In the genomic region with DNA sequence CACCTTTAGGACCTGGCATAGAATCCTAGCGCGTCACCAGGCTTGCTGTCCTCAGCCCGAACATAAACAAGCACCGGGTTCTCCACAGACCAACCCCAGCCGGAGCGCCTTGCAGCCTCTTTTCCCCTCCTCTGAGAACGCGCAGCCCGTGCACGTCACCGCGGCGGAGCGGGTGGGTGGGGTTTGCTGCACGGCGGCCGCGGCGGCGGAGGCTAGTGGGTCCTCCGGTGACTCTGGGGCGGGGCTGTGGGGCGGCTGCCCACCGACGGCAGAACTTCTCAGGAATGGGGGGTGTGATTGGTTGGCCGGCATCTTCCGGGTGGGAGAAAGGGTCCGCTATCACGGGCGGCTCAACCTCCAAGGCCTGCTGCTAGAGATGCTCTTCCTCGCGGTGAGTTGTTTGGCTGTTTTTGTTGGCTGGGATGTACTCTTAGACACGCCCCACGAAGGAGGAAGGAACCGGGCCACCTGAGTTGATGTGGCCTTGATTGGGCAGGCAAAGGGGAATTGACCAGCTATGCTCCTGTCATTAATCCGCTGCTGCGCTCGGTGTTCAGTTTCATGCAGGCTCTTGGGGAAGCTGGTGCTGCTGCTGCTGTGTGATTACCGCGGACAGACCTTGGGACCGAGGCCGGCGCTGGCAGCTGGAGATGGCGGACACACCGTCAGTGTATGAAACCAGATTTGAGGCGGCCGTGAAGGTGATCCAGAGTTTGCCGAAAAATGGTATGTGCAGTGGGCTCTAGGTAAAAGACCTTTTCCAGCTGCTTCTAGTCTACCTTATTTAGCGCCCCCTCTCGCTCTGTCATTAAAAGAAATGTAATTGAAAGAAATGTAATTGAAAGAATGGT, we compare ENCODE assay signal across 7 mouse cellular contexts. TPM values are rescaled to one million over a fixed set of nuclear protein-coding genes. Genes with fewer than 3 reads are reported as not detected.
A peak's percentile ranks its signal among the peaks of the same experiment; 100 is the strongest.
DNase-seq lines count a peak whose midpoint lies in the region; ATAC-seq and TF ChIP-seq lines count a peak whose summit lies in the region.

No protein-coding gene starts in this region.

- peak; percentile 94 for DNase-seq in adrenal gland, adult 8-10 months
- DNase-seq in embryo, embryonic 9.5 days (ENCODE audit: extremely low spot score) = peak; percentile 95
- peak; percentile 61 for DNase-seq in gonadal fat pad, adult 2 months (ENCODE audit: low read depth)
- peak; percentile 96 for DNase-seq in left cerebral cortex, postnatal 4 days

- intact Hi-C loops in left cerebral cortex, postnatal 4 days (cut with DNase I) = no loop called here

- peak overlapping the region; percentile 62 for H3K4me3 ChIP-seq in intestine, postnatal 0 days (ENCODE audit: low read depth, low read length)
- peak overlapping the region; percentile 64 for H3K4me3 ChIP-seq in midbrain, embryonic 12.5 days
- H3K4me3 ChIP-seq in small intestine, adult 2 months (ENCODE audit: low read depth, low read length) = peak overlapping the region; percentile 78

- WGBS in intestine, postnatal 0 days = under 1% methylated on average over 50 of the region's 50 CpGs
- WGBS in midbrain, embryonic 12.5 days = under 1% methylated on average over 50 of the region's 50 CpGs
- 1% methylated on average over 50 of the region's 50 CpGs for WGBS in small intestine, adult 2 months

- peak; percentile 55 for TF ChIP-seq CTCF in intestine, postnatal 0 days (IDR thresholded peaks at IDR 0.05; ENCODE audit: low read depth)
- peak; percentile 38; the same call in 1 of the 2 replicates for TF ChIP-seq CTCF in small intestine, adult 2 months (IDR thresholded peaks at IDR 0.05; ENCODE audit: extremely low read depth, insufficient read length, insufficient replicate concordance, low read depth, low read length)

- ATAC-seq in intestine, postnatal 0 days = peak; percentile 88
- ATAC-seq in midbrain, embryonic 12.5 days (ENCODE audit: low FRiP score, low read depth) = peak; percentile 91

- peak; percentile 92 for TF ChIP-seq POLR2A in small intestine, adult 2 months (IDR thresholded peaks at IDR 0.05; ENCODE audit: low read depth, low read length)

- no peaks in the 10 kb centered on the region for H3K9me3 ChIP-seq in intestine, postnatal 0 days (ENCODE audit: control insufficient read depth)
- no peaks in the 10 kb centered on the region for H3K9me3 ChIP-seq in midbrain, embryonic 12.5 days

- H3K4me1 ChIP-seq in intestine, postnatal 0 days (replicated peaks; ENCODE audit: control insufficient read depth, insufficient read depth, low read length) = no peaks in the 10 kb centered on the region
- peaks cover 6% of the 10 kb centered on the region; the same call in 1 of the 2 replicates for H3K4me1 ChIP-seq in midbrain, embryonic 12.5 days
- H3K4me1 ChIP-seq in small intestine, adult 2 months (ENCODE audit: control insufficient read depth, insufficient read depth, insufficient read length, low read length) = no peaks in the 10 kb centered on the region

- peaks cover 6% of the 10 kb centered on the region; the same call in 1 of the 2 replicates for H3K36me3 ChIP-seq in intestine, postnatal 0 days (ENCODE audit: control insufficient read depth, insufficient read depth)
- no peaks in the 10 kb centered on the region for H3K36me3 ChIP-seq in midbrain, embryonic 12.5 days
- no peaks in the 10 kb centered on the region; the same call in 1 of the 2 replicates for H3K36me3 ChIP-seq in small intestine, adult 2 months (ENCODE audit: control insufficient read depth, insufficient read depth, low read length)

- H3K27me3 ChIP-seq in intestine, postnatal 0 days (replicated peaks; ENCODE audit: control insufficient read depth, insufficient read depth, low read length) = no peaks in the 10 kb centered on the region
- no peaks in the 10 kb centered on the region for H3K27me3 ChIP-seq in midbrain, embryonic 12.5 days
- H3K27me3 ChIP-seq in small intestine, adult 2 months (ENCODE audit: control insufficient read depth, insufficient read depth, low read length) = no peaks in the 10 kb centered on the region

- peak overlapping the region; percentile 99 for H3K4me2 ChIP-seq in intestine, postnatal 0 days (replicated peaks; ENCODE audit: low read depth)
- H3K4me2 ChIP-seq in midbrain, embryonic 12.5 days (replicated peaks) = peak overlapping the region; percentile 97

- H3K27ac ChIP-seq in intestine, postnatal 0 days (ENCODE audit: low read depth, low read length) = peak overlapping the region; percentile 95
- H3K27ac ChIP-seq in midbrain, embryonic 12.5 days (replicated peaks) = peak overlapping the region; percentile 94
- H3K27ac ChIP-seq in small intestine, adult 2 months (ENCODE audit: insufficient read depth, low read depth, low read length) = peak overlapping the region; percentile 97

- peak overlapping the region; percentile 65 for H3K9ac ChIP-seq in intestine, postnatal 0 days (ENCODE audit: low read depth, low read length)
- peak overlapping the region; percentile 77 for H3K9ac ChIP-seq in midbrain, embryonic 12.5 days (replicated peaks)

RNA-seq across cellular contexts. Expression of a gene that starts 1.2 kb away (rescaled TPM):
- total RNA-seq in adrenal gland, adult 8-10 months (2022) = 100 to 1,000 TPM in 2 of 4 experiments, 10 to 100 TPM in 2; 75.9 to 121 (median 96.1) TPM
- 7.5 and 14.0 TPM in 2 replicates for polyA plus RNA-seq in gonadal fat pad, adult 2 months (2012; rRNA removed)
- polyA plus RNA-seq in intestine, postnatal 0 days (2015; fragmentation: Nextera tagmentation; extraction: Ambion mirVana) = 24.7 and 25.1 TPM in 2 replicates
- 10 to 100 TPM; 70.0 to 71.8 TPM for total RNA-seq in left cerebral cortex, postnatal 4 days (2021)
- polyA plus RNA-seq in midbrain, embryonic 12.5 days (2016; fragmentation: Nextera tagmentation; extraction: Ambion mirVana) = 63.6 and 69.3 TPM in 2 replicates
- polyA plus RNA-seq in small intestine, adult 2 months (2012; rRNA removed) = 4.3 and 7.8 TPM in 2 replicates

RNA-seq across cellular contexts. Expression of a gene that starts 29.1 kb away (rescaled TPM):
- 10 to 100 TPM; 59.0 to 81.6 (median 75.0) TPM for total RNA-seq in adrenal gland, adult 8-10 months (2022)
- polyA plus RNA-seq in gonadal fat pad, adult 2 months (2012; rRNA removed) = 92.9 and 93.3 TPM in 2 replicates
- polyA plus RNA-seq in intestine, postnatal 0 days (2015; fragmentation: Nextera tagmentation; extraction: Ambion mirVana) = 37.4 and 38.1 TPM in 2 replicates
- 100 to 1,000 TPM in 1 of 2 experiments, 10 to 100 TPM in 1; 89.4 to 103 TPM for total RNA-seq in left cerebral cortex, postnatal 4 days (2021)
- 43.7 and 45.7 TPM in 2 replicates for polyA plus RNA-seq in midbrain, embryonic 12.5 days (2016; fragmentation: Nextera tagmentation; extraction: Ambion mirVana)
- 56.2 and 118 TPM in 2 replicates for polyA plus RNA-seq in small intestine, adult 2 months (2012; rRNA removed)

Comparison
In these comparisons a context has a peak if more than half of its experiments do, and no peak if none do; other contexts are left out.
1. Peak in every context shown above with its lines: DNase-seq, ATAC-seq, H3K4me3 ChIP-seq and H3K27ac ChIP-seq.